Mouse (Mus musculus) lung, postnatal 0 days (tissue): Measurements from ENCODE around the gene Ptpn14.

Experiments used
- CTCF ChIP-seq: IDR thresholded peaks from 2 replicates; pipeline ENCODE4 v1.5.1; 2016; ENCODE audit warnings: antibody characterized with exemption, mild to moderate bottlenecking
- EP300 ChIP-seq: IDR thresholded peaks from 2 replicates; pipeline ENCODE4 v1.6.1; 2016; ENCODE audit warnings: antibody characterized with exemption, mild to moderate bottlenecking, control low read depth

DNA sequence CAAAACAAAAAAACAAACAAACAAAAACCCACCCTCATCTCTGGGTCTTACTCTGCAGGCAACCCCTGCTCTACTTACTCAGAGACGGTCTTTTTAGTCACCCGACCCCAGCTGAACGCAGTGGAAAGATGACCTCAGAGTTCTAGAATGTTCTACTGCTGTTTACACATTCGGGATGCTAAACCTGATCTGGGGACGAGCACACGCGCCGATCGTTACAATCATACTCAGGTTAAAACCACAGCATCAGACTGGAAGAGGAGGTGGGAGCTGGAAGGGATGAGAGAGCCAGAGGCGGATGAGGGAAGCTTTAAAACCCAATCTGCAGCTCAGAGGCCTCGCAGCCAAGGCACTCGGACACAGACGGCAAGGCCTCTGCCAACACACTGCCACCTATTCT lies 170.6 kb downstream of the Ptpn14 start:
- no peak for TF ChIP-seq CTCF
- no peak for TF ChIP-seq EP300
